Mouse (Mus musculus) limb, embryonic 15.5 days (tissue): ENCODE data around the gene Phykpl. TPM values are rescaled to one million over a fixed set of nuclear protein-coding genes. Genes with fewer than 3 reads are reported as not detected.

Source experiments
- ATAC-seq: fragments of 200-750 bp; cut with Nextera tagmentation; 2 replicates; pipeline ENCODE4 v1.8.0; 2017; ENCODE audit warnings: low read depth, moderate TSS enrichment; ENCODE audit not compliant: insufficient number of reproducible peaks, low FRiP score, low TSS enrichment
- H3K27ac ChIP-seq: fragments of 300-500 bp; sonication (generic); 2 replicates; pipeline ENCODE4 v1.5.1; 2015; ENCODE audit warnings: moderate library complexity, mild to moderate bottlenecking, inconsistent platforms
- H3K27me3 ChIP-seq: fragments of 300-500 bp; sonication (generic); 2 replicates; pipeline ENCODE4 v1.6.1; 2015; ENCODE audit warnings: inconsistent platforms
- H3K36me3 ChIP-seq: fragments of 300-500 bp; sonication (generic); 2 replicates; pipeline ENCODE4 v1.6.1; 2015; ENCODE audit warnings: inconsistent platforms
- H3K4me1 ChIP-seq: fragments of 300-500 bp; sonication (generic); 2 replicates; pipeline ENCODE4 v1.6.1; 2015; ENCODE audit warnings: inconsistent platforms
- H3K4me2 ChIP-seq: fragments of 300-500 bp; sonication (generic); 2 replicates; pipeline ENCODE4 v1.6.1; 2015; ENCODE audit warnings: mild to moderate bottlenecking, inconsistent platforms
- H3K4me3 ChIP-seq: fragments of 300-500 bp; sonication (generic); 2 replicates; pipeline ENCODE4 v1.5.1; 2015; ENCODE audit warnings: mild to moderate bottlenecking, inconsistent platforms
- H3K9ac ChIP-seq: fragments of 300-500 bp; sonication (generic); 2 replicates; pipeline ENCODE4 v1.6.1; 2015; ENCODE audit warnings: inconsistent platforms
- H3K9me3 ChIP-seq: fragments of 300-500 bp; sonication (generic); 2 replicates; pipeline ENCODE4 v1.6.1; 2016; ENCODE audit warnings: inconsistent platforms
- whole genome bisulfite sequencing: fragments of 180-500 bp; shearing (Covaris S2); methylation state at CpG from one replicate; pipeline ENCODE4 v1.1.7; 2015; 5-methylcytosine and 5-hydroxymethylcytosine counted together
- polyA plus RNA-seq: library from polyadenylated mRNA; unstranded; fragments of >200 nt; fragmentation: Nextera tagmentation; extraction: Ambion mirVana; gene quantifications from 2 replicates; pipeline ENCODE4 v1.2.1, GENCODE M21; 2015

Gene Phykpl
- polyA plus RNA-seq = 17.2 and 19.6 TPM in 2 replicates

DNA sequence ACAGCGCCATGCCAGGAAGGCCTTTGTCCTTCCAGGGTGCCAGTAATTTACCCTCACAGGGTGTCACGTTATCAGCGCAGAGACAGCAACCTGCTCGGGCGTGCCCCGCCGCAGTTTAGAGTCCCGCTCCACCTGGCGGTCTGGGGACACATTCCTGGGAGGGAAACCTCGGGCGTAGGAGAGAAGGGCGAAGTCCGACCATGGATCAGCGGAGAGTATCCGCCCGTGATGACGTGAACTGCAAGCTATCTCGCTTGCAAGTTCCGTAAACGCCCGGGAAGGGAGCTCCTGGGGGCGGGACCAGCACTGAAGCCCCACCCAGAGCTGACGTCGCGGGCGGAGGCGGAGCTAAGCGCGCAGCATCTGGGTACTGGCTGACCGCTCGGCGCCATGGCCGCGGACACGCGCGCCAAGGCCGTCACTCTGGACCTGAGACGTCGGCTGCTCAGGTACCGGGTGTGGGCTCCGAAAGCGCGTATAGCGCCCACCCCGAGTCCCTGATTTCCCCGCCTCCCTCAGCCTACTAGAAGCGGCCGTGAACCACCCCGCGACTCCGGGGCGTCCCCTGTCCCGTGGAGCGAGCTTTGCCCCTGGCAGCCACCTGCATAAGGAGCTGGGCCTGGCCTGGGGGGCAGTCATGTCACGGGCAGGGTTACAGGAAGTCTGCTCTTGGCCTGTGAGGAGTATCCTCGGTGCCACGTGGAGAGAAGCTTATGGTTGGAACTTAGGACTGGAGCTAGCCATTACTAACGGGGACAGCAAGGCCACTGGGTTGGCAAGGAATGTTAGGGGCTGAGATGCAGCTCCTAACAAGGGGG is at the start of gene Phykpl:
Gene Phykpl, plus strand, starts transcription at position 327 of the 818 bp plus-strand sequence.
- H3K36me3 ChIP-seq = peaks cover 37% of the 10 kb centered on the region
- H3K4me2 ChIP-seq = peak within 1 kb of the TSS; percentile 59
- WGBS = under 1% methylated on average over 58 of the region's 59 CpGs
- peak within 1 kb of the TSS; percentile 92 for H3K27ac ChIP-seq
- H3K9me3 ChIP-seq = no peaks in the 10 kb centered on the region
- ATAC-seq = peak; percentile 91
- no peaks in the 10 kb centered on the region for H3K27me3 ChIP-seq
- H3K4me3 ChIP-seq = peak within 1 kb of the TSS; percentile 71
- H3K9ac ChIP-seq = peak within 1 kb of the TSS; percentile 79
- H3K4me1 ChIP-seq = peaks cover 25% of the 10 kb centered on the region

DNA sequence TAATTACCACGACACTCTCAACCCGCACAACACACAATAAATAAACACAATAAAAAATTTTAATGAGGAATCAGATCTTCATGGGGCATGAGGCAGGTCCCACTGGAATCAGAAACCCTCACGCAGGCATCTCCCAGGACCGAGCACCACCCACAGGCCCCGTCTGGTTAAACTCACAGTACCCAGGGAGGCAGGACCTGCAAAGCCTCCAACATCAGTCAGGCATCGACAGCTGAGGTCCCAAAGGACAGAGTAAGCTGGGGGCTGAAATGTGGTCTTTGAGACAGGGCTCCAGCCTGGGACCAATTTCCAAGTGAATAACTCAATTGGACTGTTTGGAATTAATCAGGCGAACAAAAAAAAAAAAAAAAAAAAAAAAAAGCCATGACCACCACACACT is 46.2 kb upstream of the Phykpl start:
- no peak overlapping the region for H3K27ac ChIP-seq

DNA sequence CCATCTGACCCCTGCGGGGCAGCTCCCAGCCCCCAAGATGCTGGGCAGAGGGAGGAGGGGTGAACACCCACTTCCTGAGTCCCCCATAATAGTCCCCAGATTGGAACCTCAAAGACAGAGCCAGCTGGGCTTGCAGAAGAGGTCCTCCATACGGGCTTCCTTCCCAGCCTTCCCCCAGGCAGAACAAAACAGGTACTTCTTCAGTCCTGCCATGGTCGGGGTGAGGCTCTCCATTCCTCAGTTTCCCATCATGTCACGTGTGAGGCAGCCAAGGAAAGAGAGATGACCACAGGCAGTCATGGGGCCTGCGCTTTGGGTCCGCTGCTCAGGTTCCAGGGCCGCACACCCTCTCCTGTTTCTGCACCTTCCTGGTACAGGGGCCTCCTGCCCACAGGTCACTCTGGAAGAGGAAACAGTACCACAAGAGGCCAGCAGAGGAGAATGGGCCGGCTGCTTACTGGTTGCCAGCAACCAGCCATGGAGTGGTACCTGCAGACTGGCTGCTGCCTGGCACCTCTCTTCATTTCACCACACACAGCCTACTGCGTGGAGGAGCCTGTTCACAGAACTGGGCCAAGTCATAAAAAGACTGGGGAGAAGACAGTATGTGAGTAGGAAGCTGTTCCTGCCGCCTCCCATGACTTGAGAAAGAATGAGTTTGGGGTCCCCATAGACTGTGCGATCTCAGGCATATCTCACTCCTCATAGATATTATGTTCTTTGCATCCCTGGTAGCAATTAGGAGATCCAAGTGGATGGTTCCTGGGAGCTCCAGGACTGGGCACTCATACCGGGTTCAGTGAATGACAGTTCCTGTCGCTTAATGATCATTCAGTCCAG is 45.4 kb upstream of the Phykpl start:
- 48% methylated on average over 13 of the region's 13 CpGs for WGBS
- Histone ChIP-seq H3K27me3 (no peaks in the 10 kb centered on the region), H3K36me3 (no peaks in the 10 kb centered on the region), H3K27ac (no peak overlapping the region), H3K4me2 (no peak overlapping the region), H3K4me1 (peaks cover 26% of the 10 kb centered on the region), H3K9ac (no peak overlapping the region), H3K4me3 (no peak overlapping the region), H3K9me3 (no peaks in the 10 kb centered on the region)
- no peak; the same call in none of the 2 replicates for ATAC-seq

More for the DNA sequence above, 46.2 kb upstream of the Phykpl start:
- no peaks in the 10 kb centered on the region for H3K9me3 ChIP-seq
- no peaks in the 10 kb centered on the region for H3K27me3 ChIP-seq
- no peak overlapping the region for H3K4me3 ChIP-seq
- WGBS = 36% methylated on average over 7 of the region's 7 CpGs
- no peak for ATAC-seq
- no peak overlapping the region for H3K9ac ChIP-seq
- H3K4me1 ChIP-seq = peaks cover 23% of the 10 kb centered on the region
- H3K36me3 ChIP-seq = no peaks in the 10 kb centered on the region
- no peak overlapping the region for H3K4me2 ChIP-seq

DNA sequence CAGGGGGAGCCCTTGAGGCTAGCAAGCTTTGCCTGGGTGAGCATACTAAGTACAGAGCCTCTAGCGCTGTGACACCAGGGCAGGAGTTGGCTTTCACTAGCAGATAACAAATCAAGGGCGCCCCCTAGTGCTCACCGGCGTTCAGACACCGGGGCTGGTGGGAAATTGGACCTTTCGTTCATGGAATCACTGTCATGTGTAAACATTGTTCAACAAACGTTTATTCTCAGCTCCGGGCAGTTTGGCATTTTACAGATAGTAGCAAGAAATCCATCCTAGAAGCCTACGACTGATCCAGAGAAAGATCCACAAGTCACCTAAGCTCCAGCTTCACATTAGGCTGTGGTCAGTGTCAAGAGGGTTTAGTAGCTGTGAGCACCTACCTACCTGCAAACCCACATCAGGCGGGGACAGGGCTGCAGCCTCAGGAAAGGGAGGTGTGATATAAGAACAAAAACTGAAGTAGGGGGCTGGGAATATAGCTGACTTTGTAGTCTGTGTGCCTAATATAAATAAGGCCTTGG is 44.7 kb upstream of the Phykpl start:
- Histone ChIP-seq H3K4me3 (no peak overlapping the region), H3K36me3 (no peaks in the 10 kb centered on the region), H3K4me2 (no peak overlapping the region), H3K27ac (no peak overlapping the region), H3K4me1 (peaks cover 26% of the 10 kb centered on the region), H3K9ac (no peak overlapping the region), H3K9me3 (no peaks in the 10 kb centered on the region), H3K27me3 (no peaks in the 10 kb centered on the region)
- peak; percentile 76 for ATAC-seq
- 13% methylated on average over 10 of the region's 10 CpGs for WGBS

DNA sequence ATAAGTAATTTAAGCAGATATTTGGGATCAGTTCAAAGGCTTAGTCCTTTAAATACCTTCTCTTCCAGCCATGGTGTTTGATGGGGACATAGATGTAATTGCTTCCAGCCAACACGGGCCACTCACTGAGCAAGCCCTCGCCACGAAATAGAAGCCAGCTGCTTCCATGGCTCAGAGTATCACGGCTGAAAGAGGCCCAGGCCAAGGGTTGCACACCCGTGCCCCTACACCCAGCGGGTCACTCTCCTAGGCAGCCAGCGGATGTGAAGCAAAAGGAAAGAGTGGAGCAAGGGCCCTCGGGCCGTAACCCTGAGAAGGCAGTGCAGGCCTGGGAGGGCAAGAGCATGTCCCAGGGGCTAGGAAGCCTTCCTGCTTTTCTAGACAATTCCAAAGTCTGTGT is 42.1 kb upstream of the Phykpl start:
- no peaks in the 10 kb centered on the region for H3K9me3 ChIP-seq
- no peaks in the 10 kb centered on the region for H3K27me3 ChIP-seq
- H3K9ac ChIP-seq = no peak overlapping the region
- 33% methylated on average over 9 of the region's 9 CpGs for WGBS
- no peak for ATAC-seq
- no peak overlapping the region for H3K4me3 ChIP-seq
- H3K36me3 ChIP-seq = no peaks in the 10 kb centered on the region
- no peak overlapping the region for H3K4me2 ChIP-seq
- H3K27ac ChIP-seq = no peak overlapping the region
- H3K4me1 ChIP-seq = peaks cover 26% of the 10 kb centered on the region

DNA sequence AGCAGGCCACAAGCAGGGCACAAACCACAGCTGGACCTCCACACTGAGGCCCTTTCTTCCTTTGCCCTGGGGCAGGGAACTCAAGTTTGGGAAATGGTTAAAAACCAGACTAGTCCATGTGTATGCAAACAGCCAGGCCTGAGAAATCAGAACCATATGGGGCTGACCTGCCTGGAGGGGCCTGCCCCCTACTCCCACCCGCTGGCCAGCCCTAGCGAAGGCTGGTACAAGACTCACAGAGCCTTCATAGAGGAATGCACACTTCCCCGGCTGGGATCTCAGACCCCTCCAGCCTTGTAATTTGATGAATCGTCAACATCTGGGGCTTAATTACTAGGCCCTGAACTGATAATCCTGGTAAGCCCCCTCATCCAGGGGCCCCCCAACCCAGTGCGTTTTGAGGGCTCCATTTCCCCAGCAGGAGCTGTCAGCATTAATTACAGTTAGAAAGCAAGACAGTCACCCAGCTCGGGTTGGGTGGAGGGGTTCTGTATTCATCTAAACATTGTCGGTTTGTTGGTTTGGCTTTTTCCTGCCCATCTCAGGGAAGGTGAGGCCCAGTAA is 41.0 kb upstream of the Phykpl start:
- no peaks in the 10 kb centered on the region for H3K9me3 ChIP-seq
- H3K27me3 ChIP-seq = no peaks in the 10 kb centered on the region
- H3K27ac ChIP-seq = no peak overlapping the region
- ATAC-seq = no peak
- H3K4me2 ChIP-seq = no peak overlapping the region
- no peaks in the 10 kb centered on the region for H3K36me3 ChIP-seq
- WGBS = 21% methylated on average over 7 of the region's 7 CpGs
- no peak overlapping the region for H3K4me3 ChIP-seq
- no peak overlapping the region for H3K9ac ChIP-seq
- peaks cover 20% of the 10 kb centered on the region for H3K4me1 ChIP-seq

DNA sequence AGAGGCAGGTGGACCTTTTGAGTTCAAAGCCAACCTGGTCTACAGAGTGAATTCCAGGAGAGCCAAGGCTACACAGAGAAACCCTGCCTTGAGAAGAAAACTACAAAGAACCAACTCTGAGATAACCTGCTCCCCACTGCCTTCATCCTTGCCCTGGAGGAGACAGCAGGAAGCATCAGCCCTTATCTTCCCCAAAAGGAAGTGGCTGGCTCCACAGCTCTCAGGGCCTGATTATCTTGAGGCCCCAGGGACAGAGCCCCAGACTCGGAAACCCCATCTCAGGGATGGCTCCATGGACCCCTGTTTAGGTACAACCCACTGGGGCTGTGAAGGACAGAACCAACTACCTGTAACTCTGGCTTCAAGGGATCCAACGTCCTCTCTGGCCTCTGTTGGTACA is 40.1 kb upstream of the Phykpl start:
- no peak overlapping the region for H3K4me3 ChIP-seq
- no peaks in the 10 kb centered on the region for H3K9me3 ChIP-seq
- peaks cover 13% of the 10 kb centered on the region for H3K4me1 ChIP-seq
- no peak for ATAC-seq
- 55% methylated on average over 2 of the region's 2 CpGs for WGBS
- H3K4me2 ChIP-seq = no peak overlapping the region
- H3K36me3 ChIP-seq = no peaks in the 10 kb centered on the region
- H3K27ac ChIP-seq = no peak overlapping the region
- no peak overlapping the region for H3K9ac ChIP-seq
- no peaks in the 10 kb centered on the region for H3K27me3 ChIP-seq

DNA sequence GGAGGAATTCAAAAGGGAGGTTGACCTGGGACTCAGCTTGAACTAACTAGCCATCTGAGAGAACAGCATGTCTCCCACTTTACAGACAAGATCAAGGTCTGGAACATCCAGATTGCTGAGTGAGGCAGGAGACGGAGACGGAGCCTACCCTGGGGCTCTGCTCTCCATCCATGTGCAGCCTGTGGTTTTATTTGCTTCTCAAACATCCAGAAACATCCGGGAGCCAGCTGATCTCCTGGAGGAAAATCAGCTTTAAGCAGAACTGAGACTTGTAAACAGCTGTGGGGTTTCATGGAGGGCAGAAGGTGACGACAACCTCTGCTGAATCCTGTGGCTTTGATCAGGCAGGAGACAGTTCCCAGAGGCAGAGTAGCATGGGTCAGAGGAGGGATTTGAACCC is 38.7 kb upstream of the Phykpl start:
- WGBS = 30% methylated on average over 4 of the region's 4 CpGs
- Histone ChIP-seq H3K27ac (no peak overlapping the region), H3K9ac (no peak overlapping the region), H3K4me1 (peaks cover 13% of the 10 kb centered on the region), H3K4me3 (no peak overlapping the region), H3K9me3 (no peaks in the 10 kb centered on the region), H3K27me3 (no peaks in the 10 kb centered on the region), H3K4me2 (no peak overlapping the region), H3K36me3 (no peaks in the 10 kb centered on the region)
- ATAC-seq = no peak

DNA sequence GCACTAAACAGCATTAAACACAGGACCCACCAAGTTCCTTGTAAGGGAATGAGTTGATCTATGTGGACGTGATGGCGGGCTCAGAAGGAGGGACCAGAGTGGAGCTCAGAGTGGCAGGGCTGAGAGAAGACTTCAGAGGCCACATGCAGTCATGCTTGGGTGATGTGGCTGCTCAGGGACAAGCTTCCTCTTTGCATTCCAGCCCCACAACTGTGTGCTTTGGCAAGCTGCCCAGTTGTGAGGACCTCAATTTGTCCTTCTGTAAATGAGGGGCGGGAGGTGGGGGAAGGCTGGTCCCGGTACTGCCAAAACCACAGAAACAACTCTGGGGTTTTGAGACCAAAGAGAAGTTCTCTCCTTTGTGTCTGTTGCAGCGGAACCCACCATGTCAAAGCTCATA is 33.3 kb upstream of the Phykpl start:
- Histone ChIP-seq H3K9ac (no peak overlapping the region), H3K27me3 (no peaks in the 10 kb centered on the region), H3K4me2 (no peak overlapping the region), H3K4me1 (peaks cover 9% of the 10 kb centered on the region), H3K36me3 (no peaks in the 10 kb centered on the region), H3K9me3 (no peaks in the 10 kb centered on the region), H3K4me3 (no peak overlapping the region), H3K27ac (no peak overlapping the region)
- WGBS = 37% methylated on average over 5 of the region's 5 CpGs
- ATAC-seq = no peak

DNA sequence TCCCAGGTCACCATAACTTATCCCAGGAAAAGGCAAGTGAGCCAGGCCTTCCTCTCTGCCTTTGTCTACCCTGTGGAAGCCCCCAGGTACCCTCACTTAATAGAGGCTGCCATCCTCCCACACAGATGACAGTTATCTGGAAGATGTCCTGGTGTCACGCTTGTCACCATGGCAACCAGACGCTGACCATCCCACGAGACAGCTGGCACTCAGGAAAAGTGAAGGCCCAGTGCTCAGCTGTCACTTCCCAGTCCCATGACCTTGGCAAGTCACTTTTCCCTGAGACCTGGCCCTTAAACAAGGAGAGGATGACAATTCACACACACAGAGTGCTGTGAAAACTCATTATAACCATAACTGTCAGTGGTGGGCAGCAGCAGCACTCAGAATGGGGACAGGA is 32.5 kb upstream of the Phykpl start:
- no peaks in the 10 kb centered on the region for H3K27me3 ChIP-seq
- 64% methylated on average over 3 of the region's 3 CpGs for WGBS
- H3K4me2 ChIP-seq = no peak overlapping the region
- peaks cover 9% of the 10 kb centered on the region for H3K4me1 ChIP-seq
- H3K27ac ChIP-seq = no peak overlapping the region
- no peak overlapping the region for H3K9ac ChIP-seq
- H3K36me3 ChIP-seq = no peaks in the 10 kb centered on the region
- ATAC-seq = no peak
- no peaks in the 10 kb centered on the region for H3K9me3 ChIP-seq
- H3K4me3 ChIP-seq = no peak overlapping the region

DNA sequence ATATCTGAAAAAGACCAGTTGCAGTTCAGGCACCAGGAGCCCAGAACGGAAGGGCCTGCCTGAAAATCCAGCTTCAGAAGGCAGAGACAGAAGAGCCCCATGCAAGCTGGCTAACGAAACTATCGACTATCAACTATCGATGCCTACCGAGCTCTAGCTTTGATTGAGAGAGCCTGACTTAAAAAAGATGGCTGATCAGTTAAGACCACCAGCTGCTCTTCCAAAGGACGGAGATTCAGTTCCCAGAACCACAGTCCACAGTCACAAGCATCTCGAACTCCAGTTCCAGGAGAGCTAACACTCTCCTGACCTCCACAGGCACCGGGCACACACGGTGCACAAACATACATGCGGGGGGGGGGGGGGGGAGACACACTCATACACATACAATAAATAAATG is 30.0 kb upstream of the Phykpl start:
- H3K9ac ChIP-seq = no peak overlapping the region
- no peak for ATAC-seq
- no peaks in the 10 kb centered on the region for H3K27me3 ChIP-seq
- no peak overlapping the region for H3K27ac ChIP-seq
- no peaks in the 10 kb centered on the region for H3K9me3 ChIP-seq
- H3K4me2 ChIP-seq = peak overlapping the region; percentile 7; the same call in 1 of the 2 replicates
- H3K36me3 ChIP-seq = no peaks in the 10 kb centered on the region
- peaks cover 9% of the 10 kb centered on the region for H3K4me1 ChIP-seq
- peak overlapping the region; percentile 15; the same call in 1 of the 2 replicates for H3K4me3 ChIP-seq
- WGBS = 62% methylated on average over 9 of the region's 10 CpGs
